Mouse (Mus musculus): ENCODE results near the gene Mei1. TPM values are rescaled to one million over a fixed set of nuclear protein-coding genes. Genes with fewer than 3 reads are reported as not detected.

Gene Mei1
- polyA plus RNA-seq, 1 experiment from 2014 or later = 0.07 TPM

DNA sequence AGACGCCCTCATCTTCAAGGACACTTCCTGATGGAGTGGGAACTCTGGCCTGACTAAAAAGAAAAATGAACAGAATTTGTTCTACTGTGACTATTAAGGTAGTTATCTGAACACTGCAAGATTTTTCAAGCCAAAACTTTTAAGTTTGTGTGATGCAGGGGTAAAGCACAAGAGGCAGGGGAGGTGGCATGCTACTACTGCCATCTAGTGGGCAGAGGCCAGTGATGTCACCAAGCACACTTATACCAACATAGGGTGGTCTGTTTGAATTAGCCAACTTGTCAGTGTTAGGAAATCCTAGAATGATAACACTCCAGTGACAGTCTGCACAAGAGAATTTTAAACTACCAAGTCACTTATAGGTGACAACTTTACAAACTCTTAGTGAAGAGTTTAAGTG is 29.1 kb upstream of the Mei1 start:
- DNase-seq = peak; percentile 80
- no peak overlapping the region for H3K27ac ChIP-seq (replicated peaks; ENCODE audit: low read depth, low read length)
- no peaks in the 10 kb centered on the region for H3K9me3 ChIP-seq (ENCODE audit: control insufficient read depth, low read length)
- 0 out of 2 replicates have a peak, but pooled peaks cover 3% of the 10 kb centered on the region for H3K4me1 ChIP-seq (ENCODE audit: control insufficient read depth, insufficient read depth, low read length)
- WGBS = 95% methylated on average over 1 of the region's 1 CpGs
- no peak overlapping the region for H3K4me3 ChIP-seq (replicated peaks; ENCODE audit: low read depth, low read length)
- no peaks in the 10 kb centered on the region for H3K27me3 ChIP-seq (ENCODE audit: control insufficient read depth, insufficient read depth, low read length)
- H3K36me3 ChIP-seq (ENCODE audit: control insufficient read depth, insufficient read depth, low read length) = peaks cover 64% of the 10 kb centered on the region
- ATAC-seq (ENCODE audit: low FRiP score, low TSS enrichment) = no peak
- no peak overlapping the region for H3K4me2 ChIP-seq (ENCODE audit: low read length)
- no peak overlapping the region for H3K9ac ChIP-seq (replicated peaks; ENCODE audit: low read length)

DNA sequence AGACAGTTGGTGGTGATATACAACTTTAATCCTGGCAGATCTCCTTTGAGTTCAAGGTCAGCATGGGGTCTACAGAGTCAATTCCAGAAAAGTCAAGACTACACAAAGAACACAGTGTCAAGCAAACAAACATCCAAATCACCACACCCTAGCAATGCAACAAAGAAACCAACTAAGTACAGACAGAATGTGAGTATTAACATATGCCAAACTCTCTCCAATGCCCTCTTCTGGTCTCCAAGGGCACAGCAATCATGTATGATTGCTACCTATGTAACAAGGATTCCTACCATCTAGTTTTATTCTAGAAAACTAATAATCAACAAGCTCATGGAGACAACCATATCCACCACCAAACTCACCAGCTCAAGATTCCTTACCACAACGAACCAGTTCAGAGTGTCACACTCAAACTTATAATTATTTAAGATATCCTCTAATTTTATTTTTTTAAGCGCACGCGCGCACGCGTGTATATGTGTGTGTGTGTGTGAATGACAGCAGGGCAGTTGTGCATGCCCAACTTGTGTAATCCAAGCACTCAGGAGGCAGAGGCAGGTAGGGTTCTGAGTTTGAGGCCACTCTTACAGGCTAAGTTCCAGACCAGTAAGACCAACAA is 25.5 kb upstream of the Mei1 start:
- Histone ChIP-seq H3K27ac (replicated peaks; ENCODE audit: low read depth, low read length) (no peak overlapping the region), H3K36me3 (ENCODE audit: control insufficient read depth, insufficient read depth, low read length) (peaks cover 34% of the 10 kb centered on the region), H3K4me2 (ENCODE audit: low read length) (no peak overlapping the region), H3K4me1 (ENCODE audit: control insufficient read depth, insufficient read depth, low read length) (peaks cover 13% of the 10 kb centered on the region), H3K27me3 (ENCODE audit: control insufficient read depth, insufficient read depth, low read length) (no peaks in the 10 kb centered on the region), H3K9me3 (ENCODE audit: control insufficient read depth, low read length) (no peaks in the 10 kb centered on the region), H3K4me3 (replicated peaks; ENCODE audit: low read depth, low read length) (no peak overlapping the region), H3K9ac (replicated peaks; ENCODE audit: low read length) (no peak overlapping the region)
- DNase-seq = peak; percentile 34
- ATAC-seq (ENCODE audit: low FRiP score, low TSS enrichment) = no peak
- 98% methylated on average over 7 of the region's 7 CpGs for WGBS

DNA sequence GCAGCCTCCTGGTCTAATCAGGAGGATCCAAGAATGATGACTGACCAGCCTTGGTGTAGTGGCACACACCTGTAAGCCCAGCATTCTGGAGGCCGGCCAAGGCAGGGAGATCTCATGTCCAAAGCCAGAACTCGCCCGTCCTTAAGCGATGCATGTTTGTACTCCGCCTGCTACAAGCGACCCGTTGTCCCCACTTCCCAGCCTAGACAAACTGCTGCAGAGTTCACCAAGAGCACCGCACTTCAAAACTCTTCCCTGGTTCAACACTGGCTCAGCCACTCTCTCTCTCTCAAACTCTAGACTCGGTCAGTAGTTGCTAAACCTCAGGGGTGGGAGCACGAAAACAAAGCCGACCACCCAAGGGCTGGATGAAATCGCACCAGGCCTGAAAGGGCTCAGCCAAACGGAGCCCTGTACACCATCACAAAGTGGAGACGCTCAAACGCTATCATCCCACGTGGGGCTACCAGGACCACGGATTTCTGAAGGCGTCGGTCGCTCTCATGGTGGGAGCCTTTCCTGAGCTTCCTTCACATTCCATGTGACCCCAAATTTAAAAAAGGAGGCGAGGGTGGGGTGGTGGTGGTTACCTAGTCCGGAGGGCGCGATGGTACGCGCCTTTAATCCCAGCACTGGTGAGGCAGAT is 23.4 kb upstream of the Mei1 start:
- H3K4me3 ChIP-seq (replicated peaks; ENCODE audit: low read depth, low read length) = peak overlapping the region; percentile 98
- H3K9me3 ChIP-seq (ENCODE audit: control insufficient read depth, low read length) = no peaks in the 10 kb centered on the region
- peak overlapping the region; percentile 84 for H3K9ac ChIP-seq (replicated peaks; ENCODE audit: low read length)
- peak overlapping the region; percentile 78; the same call in 1 of the 2 replicates for H3K27ac ChIP-seq (replicated peaks; ENCODE audit: low read depth, low read length)
- ATAC-seq (ENCODE audit: low FRiP score, low TSS enrichment) (peak; percentile 17; the same call in 1 of the 2 replicates), DNase-seq (no peak)
- H3K27me3 ChIP-seq (ENCODE audit: control insufficient read depth, insufficient read depth, low read length) = no peaks in the 10 kb centered on the region
- 6% methylated on average over 26 of the region's 26 CpGs for WGBS
- H3K4me1 ChIP-seq (ENCODE audit: control insufficient read depth, insufficient read depth, low read length) = peaks cover 13% of the 10 kb centered on the region
- H3K4me2 ChIP-seq (ENCODE audit: low read length) = peak overlapping the region; percentile 96
- peaks cover 17% of the 10 kb centered on the region for H3K36me3 ChIP-seq (ENCODE audit: control insufficient read depth, insufficient read depth, low read length)

DNA sequence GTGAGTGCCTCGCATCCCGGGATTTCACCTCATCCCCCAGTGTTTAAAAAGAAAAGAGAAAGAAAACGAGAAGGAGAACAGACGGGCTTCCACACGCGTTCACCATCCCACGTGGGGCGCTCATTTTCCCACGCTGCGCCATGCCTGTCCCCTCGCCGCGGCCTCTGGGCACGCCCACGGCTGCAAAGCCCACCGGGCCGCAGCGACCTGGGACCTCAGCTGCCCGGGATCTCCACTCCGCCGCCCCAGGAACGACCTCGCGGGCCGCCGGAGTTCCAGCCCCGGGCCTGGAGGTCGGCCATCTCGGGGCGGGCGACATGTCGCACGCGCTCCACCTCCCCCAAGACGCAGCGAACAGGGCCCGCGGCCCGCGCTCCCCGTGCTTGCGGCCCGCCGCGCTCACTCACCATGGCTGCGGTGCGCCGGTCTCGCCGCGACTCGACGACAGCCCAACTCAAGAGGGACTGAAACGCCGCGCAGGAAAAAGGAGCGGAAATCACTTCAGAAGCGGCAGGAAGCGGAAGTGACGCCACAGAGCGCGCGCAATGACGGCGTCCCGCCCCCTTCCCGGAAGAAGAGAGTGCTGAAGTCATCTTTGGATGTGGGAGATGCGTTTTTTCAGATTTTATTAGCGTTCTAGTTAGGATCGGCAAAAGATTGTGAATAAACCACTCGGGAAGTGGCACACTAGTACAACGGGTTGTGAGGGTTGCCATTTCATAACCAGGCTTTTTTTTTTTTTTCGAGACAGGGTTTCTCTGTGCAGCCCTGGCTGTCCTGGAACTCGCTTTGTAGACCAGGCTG is 22.5 kb upstream of the Mei1 start, which contains the start of gene Snu13:
Gene Snu13, minus strand, starts transcription at position 519 of the 804 bp plus-strand sequence.
- under 1% methylated on average over 74 of the region's 74 CpGs for WGBS

DNA sequence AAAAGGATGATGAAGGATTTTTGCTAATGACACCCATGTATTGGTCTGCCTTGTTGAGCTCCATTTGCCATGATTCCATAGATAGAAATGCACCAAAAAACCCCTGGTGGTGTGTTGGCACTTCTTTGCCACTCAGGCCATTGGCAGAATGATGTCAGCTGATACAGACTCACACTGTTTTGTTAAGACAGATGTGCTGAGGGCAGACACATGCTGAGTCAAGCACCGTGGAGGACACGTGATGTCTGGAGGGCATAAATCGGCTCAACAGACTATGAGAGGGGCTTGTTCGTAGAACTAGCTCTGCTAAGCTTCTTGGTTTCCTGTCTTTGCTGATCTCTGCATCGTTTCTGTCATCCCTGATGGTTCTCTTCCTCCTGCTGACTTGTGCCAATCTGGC is 17.3 kb upstream of the Mei1 start:
- no peak for ATAC-seq (ENCODE audit: low FRiP score, low TSS enrichment)
- DNase-seq = no peak
- WGBS = 75% methylated on average over 5 of the region's 5 CpGs
- Histone ChIP-seq H3K27me3 (ENCODE audit: control insufficient read depth, insufficient read depth, low read length) (no peaks in the 10 kb centered on the region), H3K4me1 (ENCODE audit: control insufficient read depth, insufficient read depth, low read length) (no peaks in the 10 kb centered on the region), H3K9ac (replicated peaks; ENCODE audit: low read length) (no peak overlapping the region), H3K4me2 (ENCODE audit: low read length) (no peak overlapping the region), H3K36me3 (ENCODE audit: control insufficient read depth, insufficient read depth, low read length) (no peaks in the 10 kb centered on the region), H3K27ac (replicated peaks; ENCODE audit: low read depth, low read length) (no peak overlapping the region), H3K4me3 (replicated peaks; ENCODE audit: low read depth, low read length) (no peak overlapping the region), H3K9me3 (ENCODE audit: control insufficient read depth, low read length) (no peaks in the 10 kb centered on the region)

More for the DNA sequence above, 22.5 kb upstream of the Mei1 start, which contains the start of gene Snu13:
- DNase-seq = peak; percentile 96
- Histone ChIP-seq H3K9ac (replicated peaks; ENCODE audit: low read length) (peak within 1 kb of the TSS; percentile 84), H3K4me2 (ENCODE audit: low read length) (peak within 1 kb of the TSS; percentile 96), H3K27ac (replicated peaks; ENCODE audit: low read depth, low read length) (peak within 1 kb of the TSS; percentile 78), H3K27me3 (ENCODE audit: control insufficient read depth, insufficient read depth, low read length) (no peaks in the 10 kb centered on the region), H3K9me3 (ENCODE audit: control insufficient read depth, low read length) (no peaks in the 10 kb centered on the region), H3K4me1 (ENCODE audit: control insufficient read depth, insufficient read depth, low read length) (peaks cover 13% of the 10 kb centered on the region), H3K4me3 (replicated peaks; ENCODE audit: low read depth, low read length) (peak within 1 kb of the TSS; percentile 98), H3K36me3 (ENCODE audit: control insufficient read depth, insufficient read depth, low read length) (peaks cover 16% of the 10 kb centered on the region)
- peak; percentile 83; the same call in 1 of the 2 replicates for ATAC-seq (ENCODE audit: low FRiP score, low TSS enrichment)

DNA sequence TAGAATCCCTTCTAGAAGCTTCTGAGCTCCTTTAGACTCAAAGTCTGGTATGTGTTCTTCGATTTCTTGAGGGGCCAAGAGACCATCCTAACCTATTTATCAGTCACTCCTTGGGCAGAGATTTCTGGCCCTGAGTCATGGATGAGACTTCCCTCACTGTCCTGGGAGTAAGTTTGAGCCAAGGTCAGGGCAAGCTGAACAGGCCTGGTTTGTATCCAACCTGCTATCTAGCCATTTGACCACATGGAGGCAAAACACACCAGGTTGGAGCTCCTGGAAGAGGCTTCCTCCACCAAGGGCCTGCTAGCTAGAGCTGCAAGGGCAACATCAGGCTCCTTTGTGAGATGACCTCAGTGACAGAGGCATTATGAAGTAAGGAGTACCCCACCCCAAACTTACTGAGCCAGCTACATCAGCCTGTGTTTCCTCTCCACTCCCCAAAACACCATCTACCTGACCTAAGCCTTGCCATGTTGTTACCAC is 11.0 kb upstream of the Mei1 start, which contains the start of gene 4930407I10Rik:
Gene 4930407I10Rik, plus strand, starts transcription at position 433 of the 483 bp plus-strand sequence.
- Histone ChIP-seq H3K4me2 (ENCODE audit: low read length) (no peak within 1 kb of the TSS), H3K4me3 (replicated peaks; ENCODE audit: low read depth, low read length) (no peak within 1 kb of the TSS)

DNA sequence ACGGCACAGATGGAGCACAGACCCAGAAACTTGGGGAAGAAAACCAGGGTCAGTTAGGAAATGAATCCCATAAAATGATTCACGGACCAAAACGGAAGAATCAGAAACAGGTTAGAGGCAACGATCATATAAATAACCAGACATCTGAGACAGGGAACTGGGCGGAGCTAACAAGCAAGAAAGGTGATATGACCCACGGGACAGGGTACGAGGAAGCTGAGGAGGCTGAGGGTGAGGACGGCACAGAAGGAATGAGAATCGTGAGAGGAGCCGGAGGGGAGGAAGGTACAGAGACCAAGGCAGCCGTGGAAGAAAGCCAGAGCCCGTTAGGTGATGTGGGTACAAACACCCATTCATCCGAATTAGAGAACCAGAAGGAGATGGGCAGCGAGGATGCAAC is 5.9 kb upstream of the Mei1 start:
- Histone ChIP-seq H3K27ac (replicated peaks; ENCODE audit: low read depth, low read length) (no peak overlapping the region), H3K9me3 (ENCODE audit: control insufficient read depth, low read length) (no peaks in the 10 kb centered on the region), H3K36me3 (ENCODE audit: control insufficient read depth, insufficient read depth, low read length) (no peaks in the 10 kb centered on the region), H3K27me3 (ENCODE audit: control insufficient read depth, insufficient read depth, low read length) (peaks cover 4% of the 10 kb centered on the region; the same call in 1 of the 2 replicates), H3K4me2 (ENCODE audit: low read length) (no peak overlapping the region), H3K9ac (replicated peaks; ENCODE audit: low read length) (no peak overlapping the region), H3K4me1 (ENCODE audit: control insufficient read depth, insufficient read depth, low read length) (no peaks in the 10 kb centered on the region), H3K4me3 (replicated peaks; ENCODE audit: low read depth, low read length) (no peak overlapping the region)
- DNase-seq (no peak), ATAC-seq (ENCODE audit: low FRiP score, low TSS enrichment) (no peak)
- WGBS = 78% methylated on average over 14 of the region's 14 CpGs

More for the DNA sequence above, 11.0 kb upstream of the Mei1 start, which contains the start of gene 4930407I10Rik:
- H3K27ac ChIP-seq (replicated peaks; ENCODE audit: low read depth, low read length) = no peak within 1 kb of the TSS
- H3K36me3 ChIP-seq (ENCODE audit: control insufficient read depth, insufficient read depth, low read length) = no peaks in the 10 kb centered on the region
- no peaks in the 10 kb centered on the region for H3K9me3 ChIP-seq (ENCODE audit: control insufficient read depth, low read length)
- DNase-seq (no peak), ATAC-seq (ENCODE audit: low FRiP score, low TSS enrichment) (no peak)
- WGBS = 86% methylated on average over 1 of the region's 1 CpGs
- no peaks in the 10 kb centered on the region for H3K4me1 ChIP-seq (ENCODE audit: control insufficient read depth, insufficient read depth, low read length)
- no peak within 1 kb of the TSS for H3K9ac ChIP-seq (replicated peaks; ENCODE audit: low read length)
- H3K27me3 ChIP-seq (ENCODE audit: control insufficient read depth, insufficient read depth, low read length) = no peaks in the 10 kb centered on the region

DNA sequence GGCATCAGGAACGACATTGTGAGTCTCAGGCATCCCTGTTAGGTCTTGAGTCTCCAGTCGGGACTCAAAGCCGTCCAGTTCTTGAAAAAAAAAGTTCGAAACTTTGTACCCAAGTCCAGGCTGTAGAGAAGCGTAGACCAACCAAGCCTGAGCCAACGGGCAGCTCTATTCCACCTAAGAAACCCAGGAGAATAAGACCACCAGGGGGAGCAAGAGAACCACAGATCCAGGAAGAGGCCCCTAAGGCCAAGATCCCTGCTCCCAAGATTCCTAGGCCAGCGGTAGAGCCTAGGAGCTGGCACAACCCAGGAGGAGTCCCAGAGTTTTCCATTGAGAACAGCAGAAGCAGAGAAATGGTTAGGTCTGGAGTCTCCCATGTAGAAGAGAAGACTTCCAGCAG is 4.3 kb upstream of the Mei1 start:
- peak; percentile 92 for DNase-seq
- WGBS = 20% methylated on average over 7 of the region's 7 CpGs
- peaks cover 20% of the 10 kb centered on the region for H3K27me3 ChIP-seq (ENCODE audit: control insufficient read depth, insufficient read depth, low read length)
- ATAC-seq (ENCODE audit: low FRiP score, low TSS enrichment) = no peak
- H3K4me2 ChIP-seq (ENCODE audit: low read length) = no peak overlapping the region
- no peak overlapping the region for H3K27ac ChIP-seq (replicated peaks; ENCODE audit: low read depth, low read length)
- no peak overlapping the region for H3K4me3 ChIP-seq (replicated peaks; ENCODE audit: low read depth, low read length)
- H3K9ac ChIP-seq (replicated peaks; ENCODE audit: low read length) = no peak overlapping the region
- no peaks in the 10 kb centered on the region for H3K9me3 ChIP-seq (ENCODE audit: control insufficient read depth, low read length)
- no peaks in the 10 kb centered on the region for H3K4me1 ChIP-seq (ENCODE audit: control insufficient read depth, insufficient read depth, low read length)
- H3K36me3 ChIP-seq (ENCODE audit: control insufficient read depth, insufficient read depth, low read length) = no peaks in the 10 kb centered on the region
